Mouse (Mus musculus) lung, postnatal 0 days (tissue): ENCODE results near the gene Slc2a5.

Source experiments
- CTCF ChIP-seq: IDR thresholded peaks from 2 replicates; pipeline ENCODE4 v1.5.1; 2016; ENCODE audit warnings: antibody characterized with exemption, mild to moderate bottlenecking
- EP300 ChIP-seq: IDR thresholded peaks from 2 replicates; pipeline ENCODE4 v1.6.1; 2016; ENCODE audit warnings: antibody characterized with exemption, mild to moderate bottlenecking, control low read depth

DNA sequence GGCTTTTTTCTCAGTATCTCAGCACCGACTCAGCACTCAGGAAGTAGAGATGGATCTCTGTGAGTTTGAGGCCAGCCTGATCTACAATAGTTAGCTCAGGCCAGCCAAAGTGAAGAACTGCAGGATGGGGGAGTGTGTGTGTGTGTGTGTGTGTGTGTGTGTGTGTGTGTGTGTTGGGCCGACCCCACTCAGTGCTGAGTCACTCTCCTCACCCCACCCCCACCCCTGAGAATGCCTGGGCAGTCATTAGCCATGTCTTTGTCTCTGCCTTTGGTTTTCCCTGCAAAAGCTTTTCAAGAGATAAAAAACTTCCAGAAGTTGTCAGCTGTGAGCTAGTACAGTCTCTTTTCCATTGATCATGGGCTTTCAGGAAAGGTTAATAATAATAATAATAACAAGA is 11.6 kb downstream of the Slc2a5 start:
- TF ChIP-seq CTCF: no peak
- TF ChIP-seq EP300: no peak
